Mouse (Mus musculus) brain, embryonic 18.5 days (tissue): ENCODE measurements around the gene Cyp3a16.
"Not testable (repeated sequence)": the region's sequence is repeated elsewhere in the genome, so short reads cannot be mapped to it uniquely, and the experiment has no call there.

ENCODE experiments used
- DNase-seq: peaks from one replicate; pipeline ENCODE4 v3.0.0-alpha.2; 2012; ENCODE audit warnings: low read depth, low spot score

Gene Cyp3a16

GRCm38 (mm10) chr5:145469623-145470022, at the start of gene Cyp3a16:
Gene Cyp3a16 (minus strand): TSS chr5:145469723.
- DNase-seq, result not testable (repeated sequence)

DNA sequence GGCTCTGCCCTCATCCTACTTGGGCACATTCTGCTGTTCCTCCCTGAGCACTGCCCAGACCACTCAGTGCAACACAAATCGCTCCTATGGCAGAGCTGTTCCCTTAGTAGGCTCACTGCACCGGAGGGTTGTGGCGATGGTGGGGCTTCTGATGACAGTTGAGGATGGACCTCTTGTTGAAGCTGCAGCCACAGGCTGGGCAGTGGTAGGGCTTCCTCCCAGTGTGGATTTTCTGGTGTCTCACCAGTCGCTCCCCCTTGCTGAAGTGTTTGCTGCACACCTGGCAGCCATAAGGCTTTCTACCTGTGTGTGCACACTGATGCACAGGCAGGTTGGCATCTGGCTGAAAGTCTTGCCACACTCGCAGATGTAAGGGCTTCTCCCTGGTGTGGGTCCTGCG, 20.8 kb upstream of the Cyp3a16 start:
- no peak for DNase-seq

- DNase-seq, result no peak
These were observed 5.0 kb downstream of the Cyp3a16 start for GRCm38 (mm10) chr5:145464304-145465088.

DNA sequence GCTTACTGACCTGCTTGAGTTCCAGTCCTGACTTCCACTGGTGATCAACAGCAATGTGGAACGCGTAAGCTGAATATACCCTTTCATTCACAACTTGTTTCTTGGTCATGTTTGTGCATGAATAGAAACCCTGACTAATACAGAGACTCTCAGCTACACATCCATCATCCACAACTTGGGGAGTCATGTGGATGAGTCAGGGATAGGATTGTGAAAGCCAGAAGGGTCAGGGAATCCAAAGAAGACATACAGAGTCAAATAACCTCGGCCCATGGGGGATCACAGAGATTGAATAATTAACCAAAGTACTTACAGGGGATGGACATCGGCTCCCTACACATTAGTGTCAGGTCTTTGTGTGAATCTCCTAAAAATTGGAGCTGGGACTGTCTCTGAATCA, 7.2 kb downstream of the Cyp3a16 start:
- no peak for DNase-seq

- DNase-seq, result no peak
These were observed 15.1 kb downstream of the Cyp3a16 start for GRCm38 (mm10) chr5:145454389-145454788.

DNA sequence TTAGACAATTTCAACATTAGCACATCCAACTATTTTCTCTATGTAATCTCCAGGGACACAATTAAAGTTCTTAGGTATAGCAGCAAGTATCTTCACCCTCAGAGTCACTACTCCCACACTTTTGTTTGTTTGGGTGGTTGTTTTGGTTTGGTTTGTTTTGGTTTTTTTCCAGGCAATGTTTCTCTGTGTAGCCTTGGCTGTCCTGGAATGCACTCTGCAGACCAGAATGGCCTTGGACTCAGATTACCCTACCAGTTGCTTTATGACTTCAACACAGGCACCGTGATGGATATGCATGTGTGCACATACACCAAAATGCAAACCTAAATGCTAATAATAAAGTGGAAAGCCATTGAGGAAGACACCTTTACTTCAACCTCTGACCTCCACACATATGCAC, 35.8 kb downstream of the Cyp3a16 start:
- no peak for DNase-seq

GRCm38 (mm10) chr5:145431004-145431403, 38.5 kb downstream of the Cyp3a16 start:
- DNase-seq, result no peak

DNA sequence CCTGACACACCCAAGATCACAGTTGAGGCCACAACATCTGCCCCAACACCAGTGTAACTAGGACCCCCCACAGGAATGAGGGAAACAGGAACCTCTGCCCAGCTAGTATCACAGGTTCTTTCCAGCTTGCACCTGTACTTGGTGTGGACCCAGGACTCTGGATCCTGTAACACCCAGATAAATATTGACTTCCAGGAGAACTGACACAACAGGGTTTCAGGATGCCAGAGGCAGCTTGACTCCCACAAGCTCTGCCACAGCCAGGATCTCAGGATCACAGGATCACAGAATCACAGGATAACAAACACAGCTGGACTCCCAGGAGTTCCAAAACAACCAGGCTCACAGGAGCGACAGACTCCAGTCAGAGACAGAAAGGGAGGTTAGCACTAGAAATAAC, 47.2 kb downstream of the Cyp3a16 start:
- DNase-seq, result no peak

DNA sequence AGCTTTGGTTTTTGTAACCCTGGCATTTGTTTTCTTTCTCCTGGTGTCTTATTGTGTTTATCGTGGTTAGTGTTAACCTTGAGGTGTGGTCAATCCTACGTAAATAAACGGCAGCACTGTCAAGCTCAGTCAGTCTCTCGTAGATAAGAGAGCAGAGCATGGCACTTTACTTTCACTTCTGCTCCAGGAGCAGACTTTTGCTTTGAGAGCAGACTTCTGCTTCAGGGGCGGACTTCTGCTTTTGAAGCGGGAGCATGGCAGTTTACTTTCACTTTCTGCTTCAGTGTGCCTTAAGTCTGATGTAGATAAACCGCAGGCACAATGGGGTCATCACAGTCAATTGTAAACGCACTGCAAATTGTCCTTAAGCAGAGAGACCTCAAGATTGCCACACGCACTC, 54.1 kb downstream of the Cyp3a16 start:
- DNase-seq, result not testable (repeated sequence)
